Mouse (Mus musculus) bone marrow macrophage, adult 2 months (primary cell): ENCODE measurements around the gene Ndufb6. TPM values are rescaled to one million over a fixed set of nuclear protein-coding genes. Genes with fewer than 3 reads are reported as not detected.
A peak's percentile ranks its signal among the peaks of the same experiment; 100 is the strongest.

Experiments
- H3K27ac ChIP-seq: 2 replicates; pipeline ENCODE4 v1.5.1; 2012; ENCODE audit warnings: low read depth, low read length; ENCODE audit not compliant: insufficient read depth
- H3K4me1 ChIP-seq: 2 replicates; pipeline ENCODE4 v1.6.1; 2012; ENCODE audit warnings: low read length; ENCODE audit not compliant: control insufficient read depth, insufficient read depth
- H3K4me3 ChIP-seq: 2 replicates; pipeline ENCODE4 v1.5.1; 2012; ENCODE audit warnings: mild to moderate bottlenecking, low read length, moderate library complexity; ENCODE audit not compliant: insufficient read depth
- CTCF ChIP-seq: IDR thresholded peaks from 2 replicates; pipeline ENCODE4 v1.5.1; 2012; ENCODE audit warnings: low read depth, mild to moderate bottlenecking, low read length, moderate library complexity
- POLR2A ChIP-seq: IDR thresholded peaks from 2 replicates; pipeline ENCODE4 v1.6.1; 2012; ENCODE audit warnings: mild to moderate bottlenecking, low read depth, low read length, borderline replicate concordance
- polyA plus RNA-seq: library from polyadenylated mRNA; stranded (reverse); fragments of >200 nt; gene quantifications from 2 replicates; pipeline ENCODE4 v1.2.4, GENCODE M21; 2012; ENCODE audit not compliant: missing spikeins, insufficient read depth, insufficient read length

Gene Ndufb6
- polyA plus RNA-seq, 1 experiment, result 73.8 TPM

DNA sequence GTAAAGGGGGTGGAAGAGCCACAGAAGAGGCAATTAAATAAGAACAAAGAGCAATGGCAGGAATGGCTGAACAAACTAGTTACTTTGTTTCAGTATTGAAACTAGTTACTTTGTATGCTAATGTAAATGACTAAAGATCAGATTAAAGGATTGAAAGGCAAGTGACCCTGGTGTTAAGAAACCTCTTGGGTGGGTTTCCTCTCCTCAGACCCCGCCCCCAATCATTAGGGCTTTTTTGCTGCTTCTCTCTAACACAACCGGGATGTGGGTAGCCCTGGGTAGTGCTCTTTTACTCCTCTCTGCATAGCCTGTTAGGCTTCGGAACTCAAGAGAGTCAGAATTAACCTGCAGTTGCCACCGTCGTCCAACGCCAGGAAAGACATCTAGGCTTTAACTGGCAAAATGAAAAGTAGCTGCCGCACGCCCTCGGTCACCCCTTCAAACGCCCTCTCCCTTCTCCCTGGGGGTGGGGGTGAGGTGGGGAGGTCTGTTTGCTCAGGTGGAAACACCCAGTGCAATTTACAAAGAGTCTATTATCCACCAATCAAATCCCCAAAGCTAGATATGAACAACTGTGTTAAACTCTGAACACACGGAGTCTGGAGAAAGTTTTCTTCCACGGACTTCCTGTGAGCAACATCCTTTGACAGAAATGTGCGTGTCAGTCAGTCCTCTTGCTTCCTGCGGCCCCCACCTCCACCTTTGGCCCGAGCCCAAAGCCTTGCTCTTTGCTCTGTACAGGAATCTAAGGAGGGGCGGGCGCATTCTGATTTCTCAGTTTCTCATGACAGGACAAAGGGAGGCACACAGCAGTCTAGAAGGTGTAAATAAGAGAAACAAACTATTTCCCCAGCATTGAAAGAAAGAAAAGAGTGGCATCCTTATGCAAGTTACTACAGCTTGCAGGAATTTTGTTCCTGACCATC, 40.5 kb downstream of the Ndufb6 start:
- H3K4me3 ChIP-seq, result peak overlapping the region; percentile 91
- peak overlapping the region; percentile 58; the same call in 1 of the 2 replicates for H3K27ac ChIP-seq
- no peak for TF ChIP-seq POLR2A
- TF ChIP-seq CTCF, result no peak
- H3K4me1 ChIP-seq, result peaks cover 14% of the 10 kb centered on the region

DNA sequence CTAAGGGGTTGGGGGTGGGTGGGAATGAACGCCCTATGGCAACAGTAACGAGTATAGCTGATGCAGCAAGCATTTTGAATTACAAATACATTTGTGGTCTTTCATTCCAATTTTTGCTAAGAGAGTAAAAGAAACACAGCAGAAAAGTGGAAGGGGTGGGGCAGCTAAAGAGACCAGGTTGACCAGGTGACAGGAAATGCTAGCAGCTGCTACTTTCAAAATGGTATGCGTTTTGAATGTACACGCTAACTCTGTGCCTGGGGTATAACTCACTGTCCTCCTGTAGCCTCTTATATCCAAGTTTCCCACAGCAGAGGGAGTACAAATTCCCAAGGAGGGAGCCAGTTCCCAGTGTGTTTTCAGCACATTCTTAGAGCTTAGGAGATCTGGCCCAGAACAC, 42.4 kb downstream of the Ndufb6 start:
- Histone ChIP-seq H3K27ac (no peak overlapping the region), H3K4me1 (peaks cover 16% of the 10 kb centered on the region), H3K4me3 (no peak overlapping the region)
- no peak for TF ChIP-seq POLR2A
- TF ChIP-seq CTCF, result no peak

DNA sequence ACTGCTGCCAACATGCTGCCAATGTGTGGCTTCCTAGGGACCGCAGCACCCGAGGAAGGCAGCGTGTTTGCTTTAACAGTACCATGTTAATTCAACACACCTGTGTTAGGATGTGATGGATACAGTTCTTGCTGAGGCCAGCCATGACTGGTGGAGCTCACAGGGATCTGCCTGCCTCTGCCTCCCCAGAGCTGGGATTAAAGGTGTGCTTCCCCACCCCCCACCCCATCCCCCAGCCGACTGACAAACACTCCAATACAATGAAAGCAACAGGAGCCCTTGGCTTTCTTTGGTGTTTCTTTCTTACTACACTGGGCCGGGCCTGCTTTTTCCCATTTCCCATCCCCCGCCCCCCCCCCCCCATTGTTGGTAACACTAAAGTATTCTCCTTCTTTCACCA, 45.0 kb downstream of the Ndufb6 start:
- Histone ChIP-seq H3K4me3 (no peak overlapping the region), H3K27ac (no peak overlapping the region), H3K4me1 (peaks cover 13% of the 10 kb centered on the region)
- TF ChIP-seq POLR2A (no peak), CTCF (no peak)

DNA sequence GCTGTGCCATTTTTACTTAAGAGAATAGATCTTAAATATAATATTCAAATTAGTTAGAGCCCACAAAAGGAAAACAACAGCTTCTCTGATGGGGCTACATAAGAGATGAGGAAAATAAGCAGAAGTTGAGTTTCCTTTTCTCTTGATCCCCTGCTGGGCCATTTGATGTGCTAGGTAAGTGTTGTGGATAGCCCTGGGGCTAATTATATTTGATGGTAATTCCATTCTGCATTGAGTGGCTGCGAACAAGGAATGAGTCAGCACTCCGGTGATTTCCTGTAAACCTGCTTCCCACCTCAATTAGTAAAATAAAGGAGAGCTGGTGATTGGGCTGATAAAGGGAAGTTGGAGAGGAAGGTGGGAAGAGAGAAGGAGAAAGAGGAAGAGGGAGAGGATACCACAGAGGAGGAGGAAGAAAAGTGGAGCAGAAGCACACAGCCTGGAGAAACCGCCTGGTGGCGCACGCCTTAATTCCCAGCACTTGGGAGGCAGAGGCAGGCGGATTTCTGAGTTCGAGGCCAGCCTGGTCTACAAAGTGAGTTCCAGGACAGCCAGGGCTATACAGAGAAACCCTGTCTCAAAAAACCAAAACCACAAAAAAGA, 46.1 kb downstream of the Ndufb6 start:
- Histone ChIP-seq H3K4me1 (peaks cover 9% of the 10 kb centered on the region), H3K27ac (no peak overlapping the region), H3K4me3 (no peak overlapping the region)
- no peak for TF ChIP-seq CTCF
- no peak for TF ChIP-seq POLR2A

DNA sequence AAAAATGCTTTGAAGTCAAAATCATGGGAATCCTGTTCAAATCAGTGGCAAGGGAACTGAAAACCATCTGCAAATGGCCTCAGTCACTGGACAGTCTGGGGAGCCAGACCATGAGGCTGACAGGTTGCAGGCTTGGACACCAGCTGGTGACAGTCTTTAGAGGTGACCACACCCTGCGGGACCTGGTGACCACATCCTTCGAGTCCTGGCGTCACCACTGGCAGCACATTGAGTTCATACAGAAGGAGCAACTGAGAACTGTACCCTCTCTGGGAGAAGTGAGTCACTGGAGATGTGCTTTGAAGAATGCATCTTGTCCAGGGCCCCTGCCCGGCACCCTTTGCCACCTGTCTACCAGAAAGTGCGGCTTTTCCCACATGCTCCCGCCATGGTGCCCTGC, 49.5 kb downstream of the Ndufb6 start:
- H3K4me1 ChIP-seq, result peaks cover 5% of the 10 kb centered on the region; the same call in 1 of the 2 replicates
- TF ChIP-seq CTCF, result no peak
- no peak for TF ChIP-seq POLR2A
- H3K4me3 ChIP-seq, result no peak overlapping the region
- H3K27ac ChIP-seq, result no peak overlapping the region

DNA sequence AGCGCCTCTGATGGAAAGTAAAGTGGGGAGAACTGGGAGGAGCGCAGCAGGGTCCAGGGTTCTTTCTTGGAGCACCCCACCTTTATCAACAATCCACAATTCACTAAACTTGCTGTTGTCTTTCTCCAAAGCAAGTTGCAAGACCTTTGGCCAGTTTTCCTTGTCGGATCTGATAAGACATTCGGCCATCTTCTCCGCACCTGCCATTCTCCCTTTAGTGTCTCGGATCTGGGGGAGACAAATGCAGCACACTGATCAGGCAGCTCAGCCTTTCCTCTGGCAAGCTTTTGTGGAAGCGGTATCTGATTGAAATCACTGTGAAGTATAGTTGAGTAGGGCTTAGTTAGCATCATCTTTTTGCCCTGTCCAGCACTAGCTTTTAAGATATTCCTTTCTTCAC, 51.3 kb downstream of the Ndufb6 start:
- TF ChIP-seq POLR2A, result no peak
- TF ChIP-seq CTCF, result no peak
- no peak overlapping the region for H3K27ac ChIP-seq
- no peak overlapping the region for H3K4me3 ChIP-seq
- no peaks in the 10 kb centered on the region for H3K4me1 ChIP-seq

DNA sequence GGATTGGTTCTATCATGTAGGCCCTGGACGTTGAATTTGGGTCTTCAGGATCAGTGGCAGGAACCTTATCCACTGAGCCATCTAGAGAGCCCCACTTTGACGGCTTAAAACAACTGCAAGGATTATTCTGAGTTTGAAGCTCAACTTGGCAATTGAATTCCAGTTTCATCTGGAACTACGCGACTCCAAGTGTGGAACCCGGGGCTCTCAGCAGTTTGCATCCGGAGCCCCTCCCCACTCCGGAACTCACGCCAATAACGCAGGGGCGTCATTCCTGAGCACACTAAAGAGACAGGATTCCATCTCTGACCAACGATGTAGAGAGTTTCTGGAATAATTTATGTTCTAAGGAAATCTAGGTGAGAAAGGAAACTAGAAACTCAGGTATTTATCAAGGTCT, 52.1 kb downstream of the Ndufb6 start:
- TF ChIP-seq CTCF, result no peak
- no peak for TF ChIP-seq POLR2A
- H3K4me1 ChIP-seq, result no peaks in the 10 kb centered on the region
- no peak overlapping the region for H3K27ac ChIP-seq
- H3K4me3 ChIP-seq, result no peak overlapping the region

DNA sequence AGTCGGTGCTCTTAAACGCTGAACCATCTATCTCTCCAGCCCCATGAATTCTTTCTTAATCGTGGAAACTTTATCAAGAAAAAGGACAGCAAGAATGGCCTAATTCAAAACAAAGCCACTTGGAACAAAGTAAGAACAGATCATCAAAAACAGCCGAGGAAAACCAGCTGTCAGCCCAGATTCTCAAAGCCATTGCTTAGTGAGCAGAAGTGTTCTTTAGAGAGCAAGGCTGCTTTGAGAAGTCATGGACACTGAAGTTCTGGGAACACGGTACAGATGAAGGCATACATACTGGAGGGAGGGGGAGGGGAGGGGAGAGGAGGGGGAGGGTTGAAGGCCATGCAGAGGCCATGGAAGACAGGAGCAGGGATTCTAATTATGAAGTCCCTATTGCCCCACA, 53.1 kb downstream of the Ndufb6 start:
- TF ChIP-seq POLR2A (no peak), CTCF (no peak)
- no peaks in the 10 kb centered on the region for H3K4me1 ChIP-seq
- no peak overlapping the region for H3K4me3 ChIP-seq
- no peak overlapping the region for H3K27ac ChIP-seq

DNA sequence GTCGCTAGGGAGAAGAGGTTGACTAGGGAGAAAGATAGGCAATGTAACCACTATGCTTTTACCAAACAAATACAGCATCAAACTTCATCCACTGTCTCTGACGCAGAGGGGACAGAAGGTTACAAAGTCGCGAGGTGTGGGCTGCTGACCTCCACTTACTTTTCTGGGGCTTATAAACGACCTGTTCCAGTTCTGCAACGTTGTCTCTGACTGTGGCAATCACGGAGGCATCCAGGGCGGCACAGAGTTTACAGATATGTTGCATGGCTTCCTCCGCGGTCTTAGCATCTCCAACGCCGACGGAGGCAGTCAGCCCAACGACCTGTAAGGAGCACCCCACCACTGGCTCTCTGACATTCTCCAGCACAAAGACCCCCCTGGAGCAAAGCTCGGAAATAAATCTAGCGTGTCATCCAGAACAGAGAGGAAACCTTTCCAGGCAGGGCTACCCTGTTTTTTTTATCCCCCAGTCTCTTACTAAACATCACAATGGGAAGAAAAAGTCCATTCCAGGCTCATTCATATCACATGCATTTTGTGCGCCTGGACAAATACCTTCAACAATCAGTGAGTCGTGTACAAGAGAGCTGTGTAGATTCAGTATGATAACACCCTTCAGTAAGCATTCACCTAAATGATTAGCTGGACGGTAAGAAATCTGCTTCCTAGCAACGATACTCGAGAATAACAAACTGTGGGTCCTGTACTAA, 57.2 kb downstream of the Ndufb6 start:
- TF ChIP-seq POLR2A (no peak), CTCF (no peak)
- no peaks in the 10 kb centered on the region for H3K4me1 ChIP-seq
- no peak overlapping the region for H3K4me3 ChIP-seq
- H3K27ac ChIP-seq, result no peak overlapping the region
